Mouse (Mus musculus): ENCODE measurements at regions not wholly inside any gene's neighbourhood (a gene's known extent, or its start where the extent isn't known, plus 50 kb on each side); places are given as distances from the start of the nearest gene placed in this dataset.

DNA sequence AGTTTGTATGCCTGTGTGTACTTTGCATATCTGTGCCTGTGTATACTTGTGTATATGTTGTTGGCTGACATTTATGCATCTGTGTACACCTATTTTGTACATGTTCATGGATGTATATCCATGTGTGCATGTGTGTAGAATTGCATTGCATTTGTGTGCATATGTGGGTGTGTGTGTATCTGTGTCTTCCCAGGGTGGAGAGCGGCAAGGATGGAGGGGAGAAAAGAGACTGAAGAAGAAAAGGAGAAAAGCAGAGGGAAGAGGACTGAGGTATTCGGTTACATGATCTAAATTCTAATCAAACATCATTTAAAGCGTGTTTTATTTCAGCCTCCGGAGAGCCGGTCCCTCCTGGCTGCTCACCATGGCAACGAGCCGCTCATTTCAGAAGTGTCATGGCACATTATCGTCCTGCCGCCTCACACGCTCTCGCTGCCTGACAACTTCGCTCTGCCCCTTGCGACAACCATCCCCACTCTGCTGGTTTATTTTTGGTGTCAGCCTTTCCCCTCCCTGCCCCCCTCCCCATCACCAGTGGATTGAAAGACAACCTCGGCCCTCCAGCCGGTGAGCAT lies 58.6 kb downstream of the Mrm1 start:
- Histone ChIP-seq H3K4me1 (ENCODE audit: control insufficient read depth, insufficient read depth, low read length) (peaks cover 11% of the 10 kb centered on the region), H3K27ac (ENCODE audit: low read length) (no peak overlapping the region), H3K9me3 (replicated peaks; ENCODE audit: control insufficient read depth, low read length) (no peaks in the 10 kb centered on the region), H3K4me2 (ENCODE audit: low read depth, low read length) (peak overlapping the region; percentile 10; the same call in 1 of the 2 replicates), H3K4me3 (ENCODE audit: low read length) (no peak overlapping the region), H3K27me3 (ENCODE audit: control insufficient read depth, insufficient read depth, low read length) (peaks cover 7% of the 10 kb centered on the region), H3K36me3 (ENCODE audit: control insufficient read depth, insufficient read depth) (no peaks in the 10 kb centered on the region), H3K9ac (ENCODE audit: low read length) (no peak overlapping the region)
- WGBS, result 15% methylated on average over 15 of the region's 15 CpGs
- no peak for ATAC-seq (replicated peaks; ENCODE audit: extremely low read depth, insufficient read depth, low FRiP score)

GRCm38 (mm10) chr11:84759478-84759986 lies 59.8 kb downstream of the Mrm1 start:
- WGBS, result 75% methylated on average over 5 of the region's 5 CpGs
- H3K9me3 ChIP-seq (replicated peaks; ENCODE audit: control insufficient read depth, low read length), result no peaks in the 10 kb centered on the region

DNA sequence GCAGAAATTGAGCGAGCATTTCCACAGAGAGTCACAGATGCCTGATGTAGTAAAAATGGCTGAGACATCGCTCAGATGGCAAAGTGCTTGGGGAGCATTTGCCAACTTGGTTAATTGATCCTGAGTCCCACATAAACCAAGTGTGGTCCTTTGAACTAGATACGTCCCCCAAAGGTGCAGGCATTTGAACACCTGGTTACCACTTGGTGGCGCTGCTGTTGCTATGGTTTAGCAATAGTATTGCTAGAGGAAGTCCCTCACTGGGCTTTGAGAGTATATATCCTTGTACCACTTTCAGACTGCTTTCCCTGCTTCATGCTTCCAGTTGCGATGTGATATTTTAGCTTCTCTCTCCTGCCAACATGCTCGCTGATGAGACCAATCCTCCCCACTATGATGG lies 67.3 kb downstream of the Mrm1 start:
- no peaks in the 10 kb centered on the region for H3K27me3 ChIP-seq (ENCODE audit: control insufficient read depth, insufficient read depth, low read length)
- no peak overlapping the region for H3K4me3 ChIP-seq (ENCODE audit: low read length)
- no peak overlapping the region for H3K9ac ChIP-seq (ENCODE audit: low read length)
- H3K27ac ChIP-seq (ENCODE audit: low read length), result no peak overlapping the region
- 71% methylated on average over 6 of the region's 6 CpGs for WGBS
- no peaks in the 10 kb centered on the region for H3K9me3 ChIP-seq (replicated peaks; ENCODE audit: control insufficient read depth, low read length)
- no peak overlapping the region for H3K4me2 ChIP-seq (ENCODE audit: low read depth, low read length)
- H3K4me1 ChIP-seq (ENCODE audit: control insufficient read depth, insufficient read depth, low read length), result no peaks in the 10 kb centered on the region
- ATAC-seq (replicated peaks; ENCODE audit: extremely low read depth, insufficient read depth, low FRiP score), result no peak
- no peaks in the 10 kb centered on the region for H3K36me3 ChIP-seq (ENCODE audit: control insufficient read depth, insufficient read depth)

More at GRCm38 (mm10) chr11:84759478-84759986, 59.8 kb downstream of the Mrm1 start:
- H3K9ac ChIP-seq (ENCODE audit: low read length), result no peak overlapping the region
- no peaks in the 10 kb centered on the region for H3K36me3 ChIP-seq (ENCODE audit: control insufficient read depth, insufficient read depth)
- no peak overlapping the region for H3K4me2 ChIP-seq (ENCODE audit: low read depth, low read length)
- peaks cover 3% of the 10 kb centered on the region for H3K4me1 ChIP-seq (ENCODE audit: control insufficient read depth, insufficient read depth, low read length)
- no peak overlapping the region for H3K4me3 ChIP-seq (ENCODE audit: low read length)
- no peak overlapping the region for H3K27ac ChIP-seq (ENCODE audit: low read length)
- no peak for ATAC-seq (replicated peaks; ENCODE audit: extremely low read depth, insufficient read depth, low FRiP score)
- peaks cover 5% of the 10 kb centered on the region for H3K27me3 ChIP-seq (ENCODE audit: control insufficient read depth, insufficient read depth, low read length)

DNA sequence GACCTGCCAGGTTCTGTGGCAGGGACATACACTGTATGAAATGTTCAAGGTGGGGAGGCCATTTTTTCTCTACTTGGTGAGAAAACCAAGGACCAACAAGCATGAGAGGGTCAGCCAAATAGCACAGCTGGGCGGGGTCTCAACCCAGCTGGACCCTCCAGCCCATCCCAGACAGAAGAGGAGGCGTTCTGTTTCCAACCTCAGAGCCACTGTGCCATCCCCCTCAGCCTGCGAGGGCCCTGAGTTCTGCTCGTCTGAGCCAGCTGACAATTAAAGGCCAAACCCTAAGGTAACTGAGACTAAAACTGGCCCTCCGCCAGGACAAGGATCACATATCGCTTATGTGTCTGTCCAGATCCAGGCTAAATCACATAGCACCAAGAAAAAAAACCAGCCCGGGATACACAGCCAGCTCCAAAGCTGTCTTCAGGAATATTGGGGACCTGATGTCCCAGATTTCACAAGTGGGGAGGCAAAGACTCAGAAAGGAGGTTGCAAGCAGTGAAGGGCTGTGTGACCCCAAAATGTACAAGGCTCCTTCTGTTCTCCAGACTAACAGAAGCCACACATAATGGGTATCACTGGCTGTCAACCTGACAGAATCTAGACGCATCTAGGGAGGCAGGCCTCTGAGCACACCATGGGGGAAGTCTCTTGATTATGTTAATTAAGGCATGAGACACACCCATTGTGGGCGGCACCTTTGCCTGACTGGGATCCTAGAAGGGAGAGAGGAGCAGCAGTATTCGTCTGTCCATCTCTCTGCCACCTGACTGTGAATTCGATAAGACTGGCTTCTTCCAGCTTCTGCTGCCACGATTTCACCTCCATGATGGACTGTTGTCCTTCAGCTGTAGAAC lies 69.6 kb downstream of the Mrm1 start:
- ATAC-seq (replicated peaks; ENCODE audit: extremely low read depth, insufficient read depth, low FRiP score), result no peak
- Histone ChIP-seq H3K4me2 (ENCODE audit: low read depth, low read length) (no peak overlapping the region), H3K27ac (ENCODE audit: low read length) (no peak overlapping the region), H3K4me1 (ENCODE audit: control insufficient read depth, insufficient read depth, low read length) (no peaks in the 10 kb centered on the region), H3K36me3 (ENCODE audit: control insufficient read depth, insufficient read depth) (no peaks in the 10 kb centered on the region), H3K9me3 (replicated peaks; ENCODE audit: control insufficient read depth, low read length) (no peaks in the 10 kb centered on the region), H3K27me3 (ENCODE audit: control insufficient read depth, insufficient read depth, low read length) (no peaks in the 10 kb centered on the region), H3K4me3 (ENCODE audit: low read length) (no peak overlapping the region), H3K9ac (ENCODE audit: low read length) (no peak overlapping the region)
- 38% methylated on average over 12 of the region's 12 CpGs for WGBS

GRCm38 (mm10) chr11:84738769-84739589 lies 80.3 kb downstream of the Mrm1 start:
- H3K4me3 ChIP-seq (ENCODE audit: low read length), result no peak overlapping the region
- H3K9ac ChIP-seq (ENCODE audit: low read length), result no peak overlapping the region
- no peak overlapping the region for H3K4me2 ChIP-seq (ENCODE audit: low read depth, low read length)
- 19% methylated on average over 17 of the region's 17 CpGs for WGBS
- H3K36me3 ChIP-seq (ENCODE audit: control insufficient read depth, insufficient read depth), result no peaks in the 10 kb centered on the region
- no peaks in the 10 kb centered on the region for H3K4me1 ChIP-seq (ENCODE audit: control insufficient read depth, insufficient read depth, low read length)
- no peak for ATAC-seq (replicated peaks; ENCODE audit: extremely low read depth, insufficient read depth, low FRiP score)
- 0 out of 2 replicates have a peak, but pooled peaks cover 2% of the 10 kb centered on the region for H3K27me3 ChIP-seq (ENCODE audit: control insufficient read depth, insufficient read depth, low read length)
- H3K9me3 ChIP-seq (replicated peaks; ENCODE audit: control insufficient read depth, low read length), result no peaks in the 10 kb centered on the region
- H3K27ac ChIP-seq (ENCODE audit: low read length), result no peak overlapping the region

- 40% methylated on average over 3 of the region's 3 CpGs for WGBS
- H3K4me1 ChIP-seq (ENCODE audit: control insufficient read depth, insufficient read depth, low read length), result no peaks in the 10 kb centered on the region
These were observed 81.2 kb downstream of the Mrm1 start for GRCm38 (mm10) chr11:84738128-84738527.

DNA sequence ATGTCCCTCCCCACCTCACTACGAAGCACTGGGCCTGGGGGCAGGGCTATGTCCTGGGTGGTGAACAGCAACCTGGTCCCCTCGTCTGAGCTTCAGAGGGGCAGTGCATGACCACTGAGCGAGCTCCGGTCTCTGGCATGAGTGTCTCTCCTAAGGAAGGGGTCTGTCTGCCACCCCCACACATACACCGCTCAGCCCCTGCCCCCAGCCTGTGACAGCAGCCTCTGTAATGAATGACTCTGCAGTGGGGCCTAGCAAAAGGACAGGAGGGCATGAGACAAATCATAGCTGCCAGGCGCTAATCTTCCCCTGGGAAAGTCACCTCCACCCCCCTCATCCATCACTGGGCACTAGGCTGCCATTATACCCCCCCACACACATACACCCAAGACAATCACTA lies 87.4 kb downstream of the Mrm1 start:
- Histone ChIP-seq H3K27ac (ENCODE audit: low read length) (no peak overlapping the region), H3K4me3 (ENCODE audit: low read length) (no peak overlapping the region), H3K4me2 (ENCODE audit: low read depth, low read length) (no peak overlapping the region), H3K4me1 (ENCODE audit: control insufficient read depth, insufficient read depth, low read length) (no peaks in the 10 kb centered on the region), H3K9me3 (replicated peaks; ENCODE audit: control insufficient read depth, low read length) (no peaks in the 10 kb centered on the region), H3K27me3 (ENCODE audit: control insufficient read depth, insufficient read depth, low read length) (no peaks in the 10 kb centered on the region), H3K36me3 (ENCODE audit: control insufficient read depth, insufficient read depth) (no peaks in the 10 kb centered on the region), H3K9ac (ENCODE audit: low read length) (no peak overlapping the region)
- WGBS, result 60% methylated on average over 6 of the region's 6 CpGs
- no peak for ATAC-seq (replicated peaks; ENCODE audit: extremely low read depth, insufficient read depth, low FRiP score)

More at GRCm38 (mm10) chr11:84738128-84738527, 81.2 kb downstream of the Mrm1 start:
- Histone ChIP-seq H3K27ac (ENCODE audit: low read length) (no peak overlapping the region), H3K36me3 (ENCODE audit: control insufficient read depth, insufficient read depth) (no peaks in the 10 kb centered on the region), H3K4me2 (ENCODE audit: low read depth, low read length) (no peak overlapping the region), H3K4me3 (ENCODE audit: low read length) (no peak overlapping the region), H3K27me3 (ENCODE audit: control insufficient read depth, insufficient read depth, low read length) (0 out of 2 replicates have a peak, but pooled peaks cover 2% of the 10 kb centered on the region), H3K9ac (ENCODE audit: low read length) (no peak overlapping the region), H3K9me3 (replicated peaks; ENCODE audit: control insufficient read depth, low read length) (no peaks in the 10 kb centered on the region)
- ATAC-seq (replicated peaks; ENCODE audit: extremely low read depth, insufficient read depth, low FRiP score), result no peak

DNA sequence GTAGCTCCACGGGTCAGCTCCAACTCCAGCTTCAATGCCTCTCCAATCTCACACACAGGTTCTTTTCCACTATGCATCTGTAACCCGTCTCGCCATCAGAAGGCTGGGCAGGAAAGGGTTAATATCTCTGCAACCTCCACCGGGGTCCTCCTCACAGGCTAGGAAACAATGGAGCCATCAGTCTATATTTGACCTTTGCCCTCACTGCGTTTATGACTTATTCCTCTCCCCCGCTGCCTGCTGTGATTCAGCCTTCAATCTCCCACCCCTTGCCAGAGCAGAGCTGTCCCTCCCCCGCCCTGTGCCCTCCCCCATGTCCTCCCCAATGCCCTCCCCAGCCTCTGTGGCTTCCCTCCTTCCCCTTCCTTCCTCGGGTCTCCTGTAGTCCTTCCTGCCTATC lies 89.1 kb downstream of the Mrm1 start:
- no peaks in the 10 kb centered on the region for H3K27me3 ChIP-seq (ENCODE audit: control insufficient read depth, insufficient read depth, low read length)
- ATAC-seq (replicated peaks; ENCODE audit: extremely low read depth, insufficient read depth, low FRiP score), result no peak
- H3K9me3 ChIP-seq (replicated peaks; ENCODE audit: control insufficient read depth, low read length), result no peaks in the 10 kb centered on the region
- no peak overlapping the region for H3K9ac ChIP-seq (ENCODE audit: low read length)
- H3K4me1 ChIP-seq (ENCODE audit: control insufficient read depth, insufficient read depth, low read length), result no peaks in the 10 kb centered on the region
- WGBS, result 28% methylated on average over 8 of the region's 8 CpGs
- H3K4me2 ChIP-seq (ENCODE audit: low read depth, low read length), result no peak overlapping the region
- H3K4me3 ChIP-seq (ENCODE audit: low read length), result no peak overlapping the region
- no peak overlapping the region for H3K27ac ChIP-seq (ENCODE audit: low read length)
- H3K36me3 ChIP-seq (ENCODE audit: control insufficient read depth, insufficient read depth), result no peaks in the 10 kb centered on the region

Data from heart, embryonic 16.5 days (tissue).